Mouse (Mus musculus): Measurements from ENCODE around the gene Prr15.

GRCm38 (mm10) chr6:54286813-54287212 is 38.8 kb upstream of the Prr15 start:
- TF ChIP-seq CTCF (IDR thresholded peaks at IDR 0.05; ENCODE audit: low read depth, low read length): no peak
- no peak for TF ChIP-seq GATA2 (IDR thresholded peaks at IDR 0.05; ENCODE audit: borderline replicate concordance, low read depth, low read length)
- no peak for TF ChIP-seq TAL1 (conservative IDR thresholded peaks at IDR 0.05; ENCODE audit: low read depth, low read length)

All from G1E (cell line).